Mouse (Mus musculus) ES-E14 (cell line): ENCODE results near the gene Zfp184.

Experiments used
- CHD2 ChIP-seq: IDR thresholded peaks from 2 replicates; pipeline ENCODE4 v1.6.1; 2014; ENCODE audit warnings: mild to moderate bottlenecking, low read depth, low read length, inconsistent platforms
- HCFC1 ChIP-seq: IDR thresholded peaks from 2 replicates; pipeline ENCODE4 v1.6.1; 2012; ENCODE audit warnings: low read length, inconsistent platforms, borderline replicate concordance; ENCODE audit not compliant: insufficient read depth
- MAFK ChIP-seq: IDR thresholded peaks from 2 replicates; pipeline ENCODE4 v1.6.1; 2014; ENCODE audit warnings: mild to moderate bottlenecking, low read depth, low read length, inconsistent platforms; ENCODE audit not compliant: insufficient read depth
- ZC3H11A ChIP-seq: IDR thresholded peaks from 2 replicates; pipeline ENCODE4 v1.6.1; 2012; ENCODE audit warnings: low read depth, mild to moderate bottlenecking, inconsistent platforms, low read length, borderline replicate concordance
- ZNF384 ChIP-seq: IDR thresholded peaks from 2 replicates; pipeline ENCODE4 v1.6.1; 2012; ENCODE audit warnings: low read depth, low read length, inconsistent platforms

GRCm38 (mm10) chr13:21896549-21897244, 48.2 kb upstream of the Zfp184 start:
- TF ChIP-seq CHD2 = no peak
- TF ChIP-seq MAFK = peak; percentile 83
- TF ChIP-seq ZC3H11A = no peak
- TF ChIP-seq HCFC1 = no peak
- no peak for TF ChIP-seq ZNF384
